Mouse (Mus musculus) mouse embryonic stem cell (cell line): ENCODE measurements around the gene Calml3.

Experiments used
- in situ Hi-C, 2 experiments: fragments of 300-500 bp; cut with MboI; formaldehyde crosslinking; loops; 1 replicate in 1 of 2; 3 replicates in 1 of 2; pipeline ENCODE4 v1.14.3; 2019 to 2020; ENCODE audit warnings: low sequenced_read_pairs in 2 of 2, low pct_unique_long_range_greater_than_20kb in 1 of 2, mixed read lengths in 1 of 2; ENCODE audit not compliant: unreplicated experiment in 1 of 2

Calml3 gene

DNA sequence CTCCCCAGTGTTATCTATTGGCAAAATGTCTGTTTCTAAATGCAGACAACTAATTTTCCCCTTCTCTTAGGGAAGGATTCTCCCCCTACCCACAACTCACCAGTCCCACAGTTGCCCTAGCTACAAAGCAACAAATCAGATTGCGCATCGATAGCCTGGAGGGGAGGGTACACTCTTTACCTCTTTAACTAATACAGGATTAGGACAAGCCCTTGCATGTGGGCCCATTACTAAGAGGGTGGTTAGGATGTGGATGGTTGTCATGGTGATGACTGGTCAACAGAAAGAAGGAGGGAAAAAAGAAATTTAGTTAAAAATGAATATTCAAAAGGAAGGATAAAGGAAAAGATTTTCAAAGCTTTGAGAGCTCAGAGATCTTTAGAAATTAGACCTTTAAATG, 45.8 kb downstream of the Calml3 start:
- in situ Hi-C loops = no loop called here

GRCm38 (mm10) chr13:3753291-3753690, 50.8 kb downstream of the Calml3 start:
- in situ Hi-C loops = no loop called here
